Mouse (Mus musculus) thymus, adult 2 months (tissue): ENCODE data around the gene Ccr7. TPM values are rescaled to one million over a fixed set of nuclear protein-coding genes. Genes with fewer than 3 reads are reported as not detected.

Experiments used
- DNase-seq: peaks from one replicate; pipeline ENCODE4 v3.0.0; 2021
- H3K27ac ChIP-seq: fragments of 200-500 bp; 2 replicates; pipeline ENCODE4 v1.5.1; 2012; ENCODE audit warnings: low read length, control low read depth; ENCODE audit not compliant: control insufficient read depth, insufficient read depth
- H3K27me3 ChIP-seq: fragments of 200-500 bp; 2 replicates; pipeline ENCODE4 v1.6.1; 2012; ENCODE audit warnings: mild to moderate bottlenecking, low read length, moderate library complexity, mixed read lengths; ENCODE audit not compliant: control insufficient read depth, insufficient read depth
- H3K36me3 ChIP-seq: fragments of 200-500 bp; 2 replicates; pipeline ENCODE4 v1.6.1; 2012; ENCODE audit warnings: mild to moderate bottlenecking, low read length, moderate library complexity; ENCODE audit not compliant: control insufficient read depth, insufficient read depth
- H3K4me1 ChIP-seq: fragments of 200-500 bp; replicated peaks from 2 replicates; pipeline ENCODE4 v1.6.1; 2012; ENCODE audit warnings: low read length; ENCODE audit not compliant: control insufficient read depth, insufficient read depth
- H3K4me3 ChIP-seq: fragments of 200-500 bp; 2 replicates; pipeline ENCODE4 v1.5.1; 2012; ENCODE audit warnings: mild to moderate bottlenecking, low read length, control low read depth, moderate library complexity; ENCODE audit not compliant: control insufficient read depth, insufficient read depth
- CTCF ChIP-seq: fragments of 200-500 bp; IDR thresholded peaks from 2 replicates; pipeline ENCODE4 v1.5.1; 2012; ENCODE audit warnings: mild to moderate bottlenecking, control low read depth, low read length, moderate library complexity, borderline replicate concordance; ENCODE audit not compliant: control insufficient read depth, poor library complexity, insufficient read depth; ENCODE audit errors: extremely low read depth
- POLR2A ChIP-seq: fragments of 200-500 bp; IDR thresholded peaks from 2 replicates; pipeline ENCODE4 v1.6.1; 2012; ENCODE audit warnings: mild to moderate bottlenecking, low read length, control low read depth, moderate library complexity; ENCODE audit not compliant: control insufficient read depth, poor library complexity, insufficient read depth; ENCODE audit errors: extremely low read depth
- WGBS: fragments of 180-500 bp; shearing (Covaris S2); methylation state at CpG from one replicate; pipeline ENCODE4 v1.1.7; 2018; 5-methylcytosine and 5-hydroxymethylcytosine counted together
- polyA plus RNA-seq: library from polyadenylated mRNA; depleted of rRNA; stranded (reverse); fragments of >200 nt; gene quantifications from 2 replicates; pipeline ENCODE4 v1.2.3, GENCODE M21; 2012

Gene Ccr7
- polyA plus RNA-seq, 1 experiment = 240 TPM

DNA sequence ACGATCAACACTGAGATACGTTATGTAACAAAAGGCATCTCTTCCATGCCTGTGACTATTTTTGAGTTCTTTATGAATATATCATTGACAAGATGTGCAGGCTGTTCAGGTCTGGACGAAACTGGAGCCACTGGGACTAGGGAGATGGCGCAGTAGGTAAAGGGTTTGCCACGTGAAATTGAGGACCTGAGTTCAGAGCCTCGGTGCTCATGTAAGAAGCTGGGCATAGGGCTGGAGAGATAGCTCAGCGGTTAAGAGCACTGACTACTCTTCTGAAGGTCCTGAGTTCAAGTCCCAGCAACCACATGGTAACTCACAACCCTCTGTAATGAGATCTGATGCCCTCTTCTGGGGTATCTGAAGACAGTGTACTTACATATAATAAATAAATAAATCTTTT lies 43.2 kb downstream of the Ccr7 start:
- TF ChIP-seq CTCF = no peak
- 69% methylated on average over 7 of the region's 7 CpGs for WGBS
- Histone ChIP-seq H3K4me1 (peaks cover 24% of the 10 kb centered on the region), H3K27me3 (no peaks in the 10 kb centered on the region), H3K27ac (no peak overlapping the region), H3K36me3 (no peaks in the 10 kb centered on the region), H3K4me3 (no peak overlapping the region)
- no peak for DNase-seq

- WGBS = 5% methylated on average over 11 of the region's 11 CpGs
- Histone ChIP-seq H3K4me1 (peaks cover 25% of the 10 kb centered on the region), H3K36me3 (no peaks in the 10 kb centered on the region), H3K4me3 (no peak overlapping the region), H3K27ac (no peak overlapping the region), H3K27me3 (no peaks in the 10 kb centered on the region)
- DNase-seq = peak; percentile 61
- no peak for TF ChIP-seq CTCF
- TF ChIP-seq POLR2A = no peak
Measured at GRCm38 (mm10) chr11:99111155-99111554, 43.7 kb downstream of the Ccr7 start.

DNA sequence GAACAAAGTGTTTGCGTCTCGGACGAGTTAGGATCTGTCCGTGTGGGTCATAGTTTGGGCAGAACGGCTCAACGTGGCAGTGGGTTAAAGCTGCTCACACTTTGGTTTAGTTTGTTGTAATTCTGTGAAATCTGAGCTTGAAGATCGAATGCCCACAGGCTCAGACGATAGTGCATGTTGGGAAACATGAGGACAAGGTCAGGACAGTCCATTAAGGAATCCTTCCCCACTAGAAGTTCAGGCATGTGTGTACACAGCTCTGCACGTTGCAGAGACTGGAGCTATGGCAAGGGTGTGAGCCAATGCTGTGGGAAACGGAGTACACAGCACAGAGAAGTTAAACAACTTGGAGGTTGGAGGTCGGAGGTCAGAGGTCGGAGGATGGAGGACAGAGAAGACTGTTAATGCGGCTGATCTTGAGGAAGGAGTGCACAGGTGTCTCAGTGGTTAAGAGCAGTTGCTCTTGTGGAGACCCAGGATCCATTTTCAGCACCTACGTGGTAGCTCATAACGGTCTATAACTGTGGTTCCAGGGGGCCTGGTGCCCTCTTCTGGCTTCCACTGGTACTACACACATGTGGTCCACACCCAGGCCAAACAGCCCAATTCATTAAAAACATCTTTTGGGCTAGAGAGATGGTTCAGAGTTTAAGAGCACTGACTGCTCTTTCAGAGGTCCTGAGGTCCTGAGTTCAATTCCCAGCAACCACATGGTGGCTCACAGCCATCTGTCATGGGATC lies 44.3 kb downstream of the Ccr7 start:
- DNase-seq = peak; percentile 35
- no peaks in the 10 kb centered on the region for H3K27me3 ChIP-seq
- H3K4me3 ChIP-seq = no peak overlapping the region
- peaks cover 28% of the 10 kb centered on the region for H3K4me1 ChIP-seq
- 91% methylated on average over 15 of the region's 15 CpGs for WGBS
- no peaks in the 10 kb centered on the region for H3K36me3 ChIP-seq
- TF ChIP-seq CTCF (no peak), POLR2A (no peak)
- H3K27ac ChIP-seq = no peak overlapping the region

DNA sequence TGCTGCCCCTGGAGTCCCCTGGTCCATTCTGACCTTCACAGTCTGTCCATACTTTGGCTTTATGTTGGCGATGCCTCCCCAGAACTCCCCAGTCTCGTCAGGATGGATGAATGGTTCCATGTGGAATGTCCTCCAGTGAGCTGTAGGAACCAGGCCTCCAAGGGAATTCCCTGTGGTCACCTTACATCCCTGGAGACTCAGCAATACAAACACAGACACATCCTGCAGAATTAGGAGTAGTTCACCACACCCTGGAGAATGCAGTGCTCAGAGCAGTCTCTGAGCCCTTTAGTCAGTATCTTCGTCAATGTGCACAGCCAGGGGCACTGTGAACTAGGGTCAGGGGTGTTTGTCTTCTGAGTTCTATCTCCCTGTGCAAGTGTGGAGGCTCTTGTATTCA lies 46.6 kb downstream of the Ccr7 start:
- WGBS = 88% methylated on average over 3 of the region's 3 CpGs
- no peaks in the 10 kb centered on the region for H3K27me3 ChIP-seq
- peaks cover 39% of the 10 kb centered on the region for H3K4me1 ChIP-seq
- H3K36me3 ChIP-seq = no peaks in the 10 kb centered on the region
- H3K27ac ChIP-seq = no peak overlapping the region
- H3K4me3 ChIP-seq = no peak overlapping the region
- DNase-seq = no peak
- TF ChIP-seq CTCF (no peak), POLR2A (no peak)

DNA sequence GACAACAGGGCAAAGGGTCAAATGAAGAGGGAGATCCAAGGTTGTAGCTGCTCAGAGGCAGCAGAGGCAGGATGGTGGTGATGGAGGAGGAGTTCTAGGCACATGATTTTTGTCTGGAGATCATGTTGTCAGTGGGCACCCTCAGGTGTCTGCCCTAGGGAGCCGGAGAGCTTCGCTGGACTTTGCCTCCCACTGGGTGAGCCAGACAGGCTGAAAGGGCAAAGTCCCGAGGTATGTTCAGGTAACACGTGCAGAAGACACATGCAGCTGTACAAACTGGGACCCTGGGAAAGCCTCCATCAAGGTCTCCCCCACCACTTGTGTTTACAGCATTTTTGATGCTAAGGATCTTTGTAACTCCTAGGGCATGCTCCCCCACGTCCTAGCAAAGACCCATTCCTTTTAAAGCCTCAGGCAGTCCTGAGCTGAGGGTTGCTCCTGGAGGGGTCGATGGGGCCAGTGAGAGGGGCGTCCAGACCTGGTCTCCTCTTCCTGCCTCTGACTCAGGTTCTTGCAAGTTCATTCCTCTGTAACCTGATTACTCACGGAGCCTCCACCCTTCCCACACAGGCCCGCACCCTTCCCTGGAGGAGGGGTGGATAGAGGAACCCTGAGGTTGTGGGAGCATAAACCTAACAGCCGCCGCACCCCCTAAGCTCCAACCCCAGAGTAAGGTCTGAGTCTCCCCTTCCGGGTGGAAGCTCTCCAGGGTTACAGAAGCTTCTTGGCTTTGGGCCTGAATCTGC lies 48.7 kb downstream of the Ccr7 start:
- no peak for DNase-seq
- TF ChIP-seq POLR2A (no peak), CTCF (no peak)
- 47% methylated on average over 12 of the region's 12 CpGs for WGBS
- Histone ChIP-seq H3K4me1 (peaks cover 34% of the 10 kb centered on the region), H3K27me3 (no peaks in the 10 kb centered on the region), H3K4me3 (no peak overlapping the region), H3K27ac (no peak overlapping the region), H3K36me3 (no peaks in the 10 kb centered on the region)

GRCm38 (mm10) chr11:99104609-99105410 lies 50.1 kb downstream of the Ccr7 start:
- Histone ChIP-seq H3K27ac (peak overlapping the region; percentile 3; the same call in 1 of the 2 replicates), H3K27me3 (no peaks in the 10 kb centered on the region), H3K4me1 (peaks cover 34% of the 10 kb centered on the region), H3K4me3 (no peak overlapping the region), H3K36me3 (no peaks in the 10 kb centered on the region)
- 9% methylated on average over 9 of the region's 9 CpGs for WGBS
- DNase-seq = peak; percentile 63
- TF ChIP-seq CTCF (no peak), POLR2A (no peak)
